Mouse (Mus musculus) heart, adult 2 months (tissue): Measurements from ENCODE around the gene Snrpg.

Experiments
- CTCF ChIP-seq: fragments of 200-600 bp; IDR thresholded peaks from 2 replicates; pipeline ENCODE4 v1.8.1; 2022; ENCODE audit warnings: antibody characterized with exemption, mild to moderate bottlenecking, moderate library complexity
- EP300 ChIP-seq: fragments of 200-500 bp; IDR thresholded peaks from 2 replicates; pipeline ENCODE4 v1.6.1; 2011; ENCODE audit warnings: low read depth, low read length, control low read depth; ENCODE audit not compliant: insufficient read depth
- POLR2A ChIP-seq: fragments of 200-500 bp; IDR thresholded peaks from 2 replicates; pipeline ENCODE4 v1.6.1; 2011; ENCODE audit warnings: mild to moderate bottlenecking, low read depth, low read length, control low read depth; ENCODE audit not compliant: insufficient read depth

GRCm38 (mm10) chr6:86406306-86406705 is 35.2 kb downstream of the Snrpg start:
- TF ChIP-seq CTCF (no peak), EP300 (no peak), POLR2A (no peak)
